Mouse (Mus musculus) T-cell, adult 2 months (primary cell): Measurements from ENCODE around the gene Aldh1l1.

Source experiments
- DNase-seq: peaks from one replicate; pipeline ENCODE4 v3.0.0; 2022; ENCODE audit warnings: low spot score

Gene Aldh1l1

DNA sequence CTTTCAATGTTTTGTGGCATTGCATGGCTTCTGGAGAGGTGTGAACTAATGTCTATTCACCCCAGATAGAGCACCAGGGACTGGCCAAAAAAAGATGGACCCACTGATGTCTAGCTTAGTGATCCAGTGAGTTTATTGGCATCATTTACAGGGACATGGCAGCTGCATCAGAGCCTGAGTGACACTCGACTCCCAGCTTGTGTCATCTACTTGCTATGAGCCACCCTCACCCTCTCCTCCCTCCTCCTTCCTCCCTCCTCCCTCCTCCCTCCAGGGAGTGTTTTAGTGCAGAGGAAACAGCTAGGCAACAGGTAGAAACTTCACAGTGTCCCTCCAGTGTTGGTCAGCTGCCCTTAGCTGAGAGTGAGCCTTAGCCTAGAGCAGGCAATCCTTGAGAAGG is 108.7 kb downstream of the Aldh1l1 start:
- DNase-seq = no peak

DNA sequence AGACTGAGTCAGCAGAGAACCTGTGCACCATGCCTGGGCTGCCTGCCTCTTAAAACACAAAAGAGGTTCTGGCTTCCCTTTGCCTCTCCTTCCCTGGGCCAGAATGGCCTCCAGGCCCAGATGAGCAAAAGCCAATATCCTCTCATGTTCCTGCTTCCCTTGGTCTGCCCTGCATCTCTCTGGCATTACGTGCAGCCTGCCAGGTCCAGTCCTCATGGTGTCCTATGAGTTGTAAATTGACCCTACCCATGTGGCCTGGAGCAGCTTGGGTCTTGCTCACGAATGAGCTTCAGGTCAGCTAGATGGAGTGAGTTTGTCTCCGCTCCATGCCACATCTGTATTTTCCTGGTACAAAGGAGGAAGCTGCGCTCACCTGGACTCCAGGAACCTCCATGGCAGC is 110.8 kb downstream of the Aldh1l1 start:
- DNase-seq = no peak

DNA sequence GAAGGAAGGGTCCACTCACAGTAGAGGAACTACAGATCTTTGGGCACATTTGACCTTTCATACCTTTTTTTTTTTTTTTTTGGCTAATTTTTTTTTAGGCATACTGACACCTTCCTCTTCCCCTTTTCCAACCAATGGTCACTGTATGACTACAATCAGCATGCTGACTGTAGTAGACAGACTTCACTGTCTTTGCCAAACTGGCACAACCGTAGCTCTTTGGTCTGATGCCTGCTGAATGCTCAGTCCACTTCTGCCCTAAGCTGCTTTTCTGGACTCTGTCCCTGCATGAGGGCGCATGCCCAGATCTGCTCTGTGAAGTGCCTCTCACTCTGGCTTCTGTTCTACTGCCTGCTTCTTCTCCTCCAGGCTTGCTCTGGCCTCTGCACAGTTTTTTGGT is 111.4 kb downstream of the Aldh1l1 start:
- no peak for DNase-seq

DNA sequence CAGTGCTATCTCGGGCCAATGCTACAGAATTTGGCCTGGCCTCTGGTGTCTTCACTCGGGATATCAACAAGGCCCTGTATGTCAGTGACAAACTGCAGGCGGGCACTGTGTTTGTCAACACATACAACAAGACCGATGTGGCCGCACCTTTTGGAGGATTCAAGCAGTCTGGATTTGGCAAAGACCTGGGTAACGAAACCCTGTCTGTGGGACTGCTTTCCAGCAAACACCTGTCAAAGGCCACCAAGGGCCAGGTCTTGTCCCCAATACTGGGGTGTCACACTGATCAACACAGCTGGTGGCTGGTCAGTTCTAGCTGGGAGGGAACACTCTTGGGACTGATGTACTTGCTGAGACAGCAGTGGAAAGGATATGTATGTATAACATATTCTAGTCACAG is 112.0 kb downstream of the Aldh1l1 start:
- DNase-seq = no peak

DNA sequence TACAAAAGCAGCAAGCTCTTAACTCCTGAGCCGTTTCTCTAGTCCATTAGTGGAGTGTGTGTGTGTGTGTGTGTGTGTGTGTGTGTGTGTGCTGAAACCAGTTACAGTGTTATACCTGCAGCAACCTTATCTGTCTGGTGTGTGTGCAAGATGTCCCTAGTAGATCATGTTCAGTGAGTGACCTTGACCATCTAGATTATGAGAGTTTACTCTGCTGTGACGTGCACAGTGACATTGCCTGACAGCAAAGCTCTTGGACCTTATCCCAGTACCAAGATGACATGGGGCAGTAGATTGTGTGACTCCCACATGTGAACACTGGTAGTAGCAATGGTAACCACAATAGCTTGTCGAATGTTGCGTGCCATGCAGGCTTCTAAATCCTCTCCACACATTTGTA is 114.1 kb downstream of the Aldh1l1 start:
- DNase-seq = no peak

DNA sequence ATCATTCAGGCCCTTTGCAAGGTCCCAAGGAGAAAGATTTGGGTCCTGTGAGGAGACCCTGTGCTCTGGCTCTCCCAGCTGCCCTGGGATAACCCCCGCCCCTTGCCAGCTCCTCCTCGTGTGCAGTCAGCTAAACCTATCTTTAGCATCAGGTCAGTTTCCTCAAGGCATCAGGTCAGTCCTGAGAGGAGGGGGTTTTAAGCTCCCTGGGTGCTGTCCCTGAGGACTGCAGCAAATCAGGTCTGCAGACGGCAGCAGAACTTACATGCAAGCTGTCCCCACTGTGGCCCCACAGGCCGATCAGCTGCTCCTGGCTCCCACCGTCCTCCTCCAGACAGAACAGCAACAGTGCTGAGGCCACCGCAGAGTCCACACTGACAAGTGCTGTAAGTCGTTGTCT is 115.5 kb downstream of the Aldh1l1 start:
- DNase-seq = no peak

DNA sequence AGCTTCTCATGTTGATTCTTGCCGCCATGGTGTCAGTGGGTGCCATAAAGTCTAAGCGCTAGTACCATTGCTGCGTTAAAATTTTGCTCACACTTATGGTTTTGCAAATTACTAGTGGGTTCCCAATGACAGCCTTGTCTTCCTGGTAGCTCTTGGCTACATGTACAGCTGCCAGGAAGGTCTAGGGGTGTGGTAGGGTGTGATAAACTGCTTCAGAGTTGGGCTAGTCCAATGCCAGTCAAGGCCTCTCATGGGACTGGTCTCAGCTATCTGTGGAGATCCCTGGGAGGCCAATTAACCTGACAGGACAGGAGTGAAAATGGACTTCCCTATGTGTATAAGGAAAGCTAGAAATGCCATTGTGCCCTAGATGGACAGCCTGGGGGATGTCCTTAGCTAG is 116.1 kb downstream of the Aldh1l1 start:
- no peak for DNase-seq

DNA sequence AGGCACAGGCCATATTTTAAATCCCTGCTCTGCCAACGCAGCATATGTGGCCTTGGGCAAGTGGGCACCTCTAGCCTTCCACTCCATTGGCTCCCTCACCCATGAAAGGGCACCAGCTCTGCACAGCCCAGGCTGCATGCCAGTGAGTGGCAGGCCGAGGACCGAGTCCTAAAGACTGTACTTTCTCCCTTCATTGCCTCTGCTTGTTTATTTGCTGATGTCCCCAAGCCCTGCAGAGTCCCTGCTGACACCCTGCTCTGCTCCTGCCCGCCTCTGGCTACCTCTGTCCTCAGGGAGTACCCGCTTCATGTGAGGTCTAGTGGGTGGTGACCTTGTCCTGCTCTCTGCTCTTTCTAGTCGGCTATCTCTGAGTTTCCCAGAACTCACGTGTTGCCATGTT is 116.9 kb downstream of the Aldh1l1 start:
- DNase-seq = no peak

DNA sequence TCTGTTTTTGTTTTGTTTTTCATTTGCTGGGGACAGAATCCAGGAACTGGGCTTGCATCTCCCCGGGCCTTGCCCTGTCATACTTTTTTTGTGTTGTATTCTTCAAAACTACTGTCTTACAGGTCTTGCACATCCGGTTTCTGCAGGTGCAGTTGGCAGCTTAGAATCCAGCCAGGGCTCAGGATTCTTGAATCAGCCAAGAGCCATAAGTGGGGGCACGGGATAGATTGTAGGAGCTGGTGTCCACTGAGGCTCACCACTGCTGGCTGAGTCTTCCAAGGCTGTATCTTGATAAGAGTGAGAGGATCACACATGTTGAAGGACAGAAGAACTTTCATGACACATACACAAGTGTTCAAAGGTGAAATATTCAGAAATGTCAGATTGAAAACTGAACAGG is 117.9 kb downstream of the Aldh1l1 start:
- no peak for DNase-seq

DNA sequence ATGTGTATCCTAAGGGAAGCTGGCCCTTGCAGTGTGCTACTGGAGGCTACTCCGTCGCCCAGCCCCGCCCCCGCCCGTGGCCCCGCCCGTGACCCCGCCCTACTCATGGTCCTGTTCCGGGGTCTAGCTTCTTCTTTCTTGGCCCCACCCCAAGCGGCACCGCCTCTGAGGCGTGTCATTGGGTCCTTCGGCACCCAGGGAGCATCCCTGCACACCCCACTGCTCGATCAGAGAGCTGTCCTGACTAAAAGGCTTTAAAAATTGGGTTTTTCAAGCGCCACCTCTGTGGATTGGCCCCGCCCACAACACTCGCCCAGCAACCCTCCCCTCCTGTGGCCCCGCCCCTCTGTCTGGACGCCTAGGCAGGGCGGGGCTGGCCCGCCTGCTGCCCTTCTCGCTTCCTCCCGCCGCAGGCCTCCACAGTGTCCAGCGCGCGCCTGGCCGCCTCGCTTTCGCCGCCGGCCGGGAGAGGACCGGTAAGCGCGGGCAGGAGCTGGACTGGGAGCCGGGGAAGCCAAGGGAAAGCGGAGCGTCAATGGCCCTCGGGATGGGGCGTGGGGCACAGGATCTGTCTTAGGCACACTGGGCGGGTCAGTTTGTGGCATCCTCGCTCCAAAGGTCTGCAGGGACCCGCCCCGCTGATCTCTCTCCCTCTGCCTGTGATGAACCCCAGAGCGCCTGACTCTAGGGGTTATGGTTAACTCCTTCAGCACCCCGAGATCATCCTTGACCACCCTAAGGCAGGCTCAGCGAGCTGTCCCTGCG is 118.5 kb downstream of the Aldh1l1 start, which contains the start of gene Slc41a3:
Slc41a3 (plus strand) TSS at position 193 of the 765 bp plus-strand sequence.
- DNase-seq = peak; percentile 69

DNA sequence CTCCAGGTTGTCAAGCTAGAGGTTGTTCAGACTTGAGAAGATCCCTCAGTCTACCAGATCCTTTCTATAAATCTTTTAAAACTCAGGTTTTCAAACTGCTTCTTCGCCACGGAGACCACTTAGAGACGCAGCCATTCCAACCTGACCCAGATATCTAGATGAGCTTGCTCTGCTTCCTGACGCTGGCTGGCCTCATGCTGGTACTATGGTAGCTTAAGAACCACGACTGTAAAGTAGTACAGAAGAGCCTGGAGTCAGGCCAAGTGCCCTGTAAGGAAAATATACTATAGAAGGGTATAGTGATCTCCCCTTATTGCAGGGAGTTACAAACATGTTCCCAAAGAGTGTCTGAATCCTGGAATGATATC is 119.1 kb downstream of the Aldh1l1 start:
- DNase-seq = no peak

DNA sequence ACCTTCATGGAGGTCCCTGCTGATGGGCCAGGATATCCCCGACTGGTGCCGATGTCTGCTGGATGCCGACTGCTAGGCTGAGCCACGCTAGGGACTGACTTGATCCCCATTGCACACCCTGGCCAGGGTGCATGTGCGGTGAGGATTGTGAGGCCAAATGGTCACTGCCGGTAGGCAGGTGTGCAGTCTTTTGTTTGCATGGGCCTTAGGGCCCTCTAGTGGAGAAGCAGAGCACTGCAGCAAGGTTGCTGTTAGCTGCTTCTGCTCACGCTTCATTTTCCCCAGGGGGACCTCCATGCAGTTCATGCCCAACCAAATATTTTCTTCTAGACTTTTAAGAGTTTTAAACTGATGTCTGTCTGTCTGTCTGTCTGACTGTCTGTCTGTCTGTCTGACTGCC is 120.3 kb downstream of the Aldh1l1 start:
- peak; percentile 61 for DNase-seq

DNA sequence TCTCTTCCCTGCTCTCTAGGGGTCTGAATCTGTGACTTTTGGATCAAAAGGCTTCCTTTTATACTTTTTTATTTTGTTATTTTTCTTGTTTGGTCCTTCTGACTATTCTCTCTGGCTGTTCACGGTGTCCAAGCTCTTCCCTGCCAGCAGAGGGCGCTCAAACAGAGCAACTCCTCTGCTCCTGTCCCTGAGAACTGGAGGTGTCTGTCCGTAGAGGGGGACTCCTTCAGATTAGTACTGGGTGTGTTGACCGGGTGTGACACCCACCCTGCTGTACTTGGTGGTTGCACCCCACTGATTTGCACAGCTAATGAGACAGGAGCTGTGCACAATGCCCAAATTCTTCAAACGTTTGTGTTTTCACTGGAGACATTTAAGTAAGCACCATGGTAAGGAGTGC is 121.0 kb downstream of the Aldh1l1 start:
- peak; percentile 59 for DNase-seq

DNA sequence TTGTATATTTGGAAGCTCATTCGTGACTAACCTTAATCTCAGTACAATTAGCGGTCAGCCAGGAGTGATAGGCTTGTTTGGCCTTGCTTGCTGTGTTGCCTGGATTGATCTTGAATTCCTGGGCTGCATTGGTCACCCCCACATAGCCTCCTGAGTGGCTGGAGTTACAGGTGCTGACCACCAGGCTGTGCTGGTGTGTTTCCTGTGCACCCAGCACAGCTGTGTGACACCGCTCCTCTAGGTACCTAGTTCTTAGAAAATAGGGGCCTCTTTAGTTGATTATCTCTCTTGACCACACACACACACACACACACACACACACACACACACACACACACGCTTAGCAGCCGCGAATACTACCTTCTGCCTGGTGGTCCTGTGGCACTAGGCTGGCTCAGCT is 122.0 kb downstream of the Aldh1l1 start:
- no peak for DNase-seq

DNA sequence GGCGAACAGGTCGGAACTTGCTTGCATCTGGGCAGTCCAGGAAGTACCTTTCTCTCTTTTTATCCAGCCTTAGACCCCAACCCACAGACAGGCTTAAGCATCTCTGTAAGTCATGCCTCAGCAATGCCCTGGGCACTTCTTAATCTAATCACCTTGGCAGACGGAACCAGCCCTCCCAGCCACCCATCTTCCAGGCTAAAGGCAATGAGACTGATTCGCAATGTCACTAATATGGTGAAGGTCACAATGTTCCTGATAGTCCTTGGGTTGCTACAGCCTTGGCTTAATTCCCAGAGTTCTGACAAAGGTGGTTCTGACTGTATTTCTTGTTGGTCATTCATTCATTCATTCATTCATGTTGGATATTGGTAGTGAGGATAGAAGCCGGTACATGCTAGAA is 124.0 kb downstream of the Aldh1l1 start:
- DNase-seq = no peak

DNA sequence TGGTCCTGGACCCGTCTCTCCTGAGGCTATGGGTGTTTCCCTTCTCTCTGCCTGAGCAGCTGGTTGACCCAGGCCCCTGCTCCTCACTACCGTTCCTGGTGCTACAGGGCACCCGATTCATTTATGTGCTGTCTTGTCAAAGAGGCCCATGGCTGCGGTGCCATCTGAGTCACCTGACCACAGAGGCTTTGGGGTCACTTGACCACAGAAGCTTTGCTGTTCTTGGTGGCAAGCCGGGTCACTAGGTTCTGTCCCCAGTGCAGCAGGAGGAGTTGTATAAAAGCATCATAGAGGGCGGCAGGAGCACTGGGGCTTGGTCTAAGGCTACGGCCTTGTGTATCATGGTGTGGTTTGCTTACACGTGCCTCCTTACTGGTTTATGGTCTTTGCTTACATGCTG is 127.0 kb downstream of the Aldh1l1 start:
- DNase-seq = no peak

DNA sequence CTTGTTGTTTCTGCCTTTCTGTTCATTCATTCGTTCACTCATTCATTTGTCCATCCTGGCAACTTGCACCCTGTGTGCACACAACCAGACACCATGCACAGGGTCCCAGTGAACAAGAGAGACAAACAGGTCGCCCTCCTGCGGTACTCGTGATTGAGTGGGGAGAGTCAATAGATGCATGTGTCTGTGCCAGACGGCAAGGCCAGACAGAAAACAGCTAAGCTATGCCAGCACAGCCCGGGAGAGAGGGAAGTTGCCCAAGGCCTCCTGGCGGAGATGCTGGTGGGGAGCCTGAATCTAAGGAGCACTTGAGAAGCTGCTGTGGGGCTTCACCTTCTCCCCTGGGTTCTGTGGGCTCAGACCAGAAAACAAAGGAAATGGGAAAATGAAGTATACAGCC is 129.1 kb downstream of the Aldh1l1 start:
- DNase-seq = no peak

DNA sequence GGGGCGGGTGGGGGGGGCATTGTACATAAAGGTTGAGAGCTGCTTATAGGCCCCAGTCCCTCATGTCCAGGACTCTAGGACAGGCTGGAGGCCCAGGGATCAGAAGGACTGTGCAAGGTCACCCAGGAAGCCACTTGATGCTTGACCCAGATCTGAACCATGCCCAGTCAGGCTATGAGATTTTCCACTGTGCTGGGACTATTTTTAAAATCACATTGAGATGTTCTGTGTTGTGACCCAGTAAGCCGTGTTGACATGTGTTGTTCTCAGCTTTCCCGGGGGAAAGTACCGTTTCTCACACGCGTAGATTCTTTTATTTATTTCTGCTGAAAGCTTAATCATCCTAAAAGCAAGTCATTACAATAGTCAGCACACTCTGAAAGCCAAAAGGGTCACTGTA is 129.8 kb downstream of the Aldh1l1 start:
- no peak for DNase-seq

DNA sequence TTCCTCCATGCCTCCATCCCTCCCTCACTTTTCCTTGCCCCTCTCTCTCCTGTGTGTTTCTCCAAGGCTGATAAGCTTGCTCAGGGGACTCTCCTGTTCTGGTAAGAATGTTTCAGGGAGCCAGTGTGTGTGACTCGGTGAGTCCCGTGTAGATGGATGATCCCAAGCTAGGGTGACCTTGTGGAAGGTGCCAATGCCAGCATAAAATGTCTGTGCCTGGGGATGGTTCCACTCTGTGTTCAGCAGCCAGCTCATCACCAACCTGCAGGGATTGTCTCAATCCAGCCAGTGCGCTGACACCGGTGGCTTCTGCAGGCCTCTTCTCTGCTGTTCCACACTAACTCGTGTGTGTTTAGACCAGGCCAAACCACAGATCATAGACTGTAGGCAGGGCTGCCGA is 130.3 kb downstream of the Aldh1l1 start:
- DNase-seq = no peak

DNA sequence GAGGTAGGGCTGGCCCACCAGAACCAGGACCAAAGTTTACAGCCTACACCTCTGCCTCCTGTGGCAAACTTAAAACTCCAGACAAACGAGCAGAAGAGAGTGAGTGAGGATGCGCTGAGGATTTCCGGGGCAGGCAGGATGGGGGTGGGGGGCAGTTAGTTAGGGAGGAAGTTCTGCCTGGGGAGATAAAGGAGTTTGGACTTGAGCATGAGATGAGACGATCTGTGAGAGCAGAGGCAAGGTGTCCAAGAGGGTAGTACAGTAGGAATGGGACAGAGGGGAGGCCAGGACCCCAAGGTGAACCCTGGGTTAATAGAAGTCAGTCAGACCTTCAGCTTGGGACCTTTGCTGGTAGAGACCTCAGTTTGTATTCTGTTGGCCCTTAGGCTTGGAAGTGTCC is 132.0 kb downstream of the Aldh1l1 start:
- peak; percentile 54 for DNase-seq

DNA sequence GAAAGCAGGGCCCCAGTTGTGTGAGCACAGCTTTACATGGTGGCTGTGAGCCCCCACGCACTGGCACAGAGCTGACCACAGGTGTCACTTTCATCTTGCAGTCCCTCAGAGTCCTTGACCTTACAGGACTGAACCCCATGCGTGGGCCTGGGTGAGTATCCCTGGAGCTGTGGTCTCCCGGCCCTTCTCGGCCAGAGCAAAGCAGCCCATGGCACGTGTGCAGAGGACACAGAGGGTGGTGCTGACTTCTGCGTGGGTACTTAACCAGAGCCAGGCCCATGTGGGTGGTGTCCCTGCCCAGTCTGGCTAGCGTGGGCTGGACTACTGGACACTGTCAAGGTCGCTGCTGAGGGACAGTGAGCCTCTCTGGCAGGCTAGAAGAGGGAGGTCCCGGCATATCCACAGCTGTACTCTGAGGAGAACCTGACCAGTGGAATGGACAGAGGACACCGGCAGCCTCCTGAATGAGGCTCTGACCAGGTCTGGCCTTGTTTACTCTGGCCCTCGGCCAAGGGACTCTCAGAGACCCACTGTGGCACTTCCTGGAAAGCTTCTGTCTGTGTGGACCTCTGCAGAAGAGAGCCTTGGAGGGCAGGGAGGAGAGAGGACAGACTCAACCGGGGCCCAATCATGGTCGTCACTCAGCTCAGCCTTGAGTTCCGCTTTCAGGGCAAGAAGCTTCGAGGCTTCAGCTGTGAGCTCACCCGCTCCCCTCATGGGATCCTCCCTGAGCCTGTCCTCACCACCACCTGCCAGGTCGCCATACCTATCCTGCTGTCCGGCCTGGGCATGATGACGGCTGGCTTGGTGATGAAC is 132.8 kb downstream of the Aldh1l1 start:
- no peak for DNase-seq

DNA sequence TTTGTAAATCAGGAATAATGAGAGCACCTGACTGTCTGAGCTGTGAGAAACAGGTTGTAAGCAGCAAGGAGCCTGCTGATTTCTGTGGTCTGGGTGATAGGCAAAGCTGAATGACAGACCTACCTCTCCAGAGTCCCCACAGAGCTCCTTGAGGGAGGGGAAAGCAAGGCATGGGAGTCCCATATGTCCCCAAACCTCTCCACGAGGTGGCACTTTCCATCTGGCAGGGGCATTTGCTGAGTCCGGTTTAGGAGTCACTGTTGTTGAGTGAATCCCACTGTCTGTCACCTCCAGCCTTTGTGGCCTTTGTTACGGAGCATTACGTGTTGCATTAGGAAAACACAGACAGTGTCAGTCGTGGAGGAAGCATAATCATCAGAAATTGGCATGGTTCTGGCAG is 133.7 kb downstream of the Aldh1l1 start:
- no peak for DNase-seq

DNA sequence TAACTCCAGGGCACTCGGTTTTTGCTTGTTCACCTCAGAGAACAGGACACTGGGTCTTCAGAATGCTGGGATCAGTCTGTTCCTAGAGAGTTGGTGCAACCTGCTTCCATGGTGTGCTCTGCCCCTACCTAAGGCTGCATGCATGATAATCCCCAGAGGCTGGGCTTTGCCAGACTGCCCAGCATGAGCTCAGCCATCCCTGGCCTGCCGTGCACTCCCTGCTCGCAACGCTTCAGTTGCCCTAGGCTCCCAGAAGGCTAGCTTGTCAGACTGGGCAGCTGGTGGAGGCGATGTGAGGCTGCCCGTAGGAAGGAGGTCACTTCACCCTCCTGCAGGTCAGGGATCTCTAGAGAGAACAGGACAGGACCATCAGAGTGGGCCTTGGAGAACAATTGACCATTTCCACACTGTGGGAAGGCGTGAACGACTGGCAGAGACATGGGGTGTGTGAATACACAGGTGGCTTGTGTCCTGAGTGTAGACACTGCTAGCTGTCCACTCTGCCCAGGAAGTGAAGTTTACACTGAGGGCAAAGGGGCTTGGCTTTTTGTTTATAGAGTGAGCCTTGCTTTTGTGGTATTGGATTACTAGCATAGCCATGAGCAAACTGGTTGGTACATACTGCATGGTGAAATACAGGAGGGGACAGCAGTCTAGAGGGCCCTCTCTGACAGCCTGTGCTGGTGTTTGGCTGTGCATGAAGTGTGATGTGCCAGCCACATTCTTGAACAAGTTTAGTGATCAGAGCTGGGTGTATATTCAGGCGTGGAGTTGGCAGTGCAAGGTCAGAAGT is 134.8 kb downstream of the Aldh1l1 start:
- no peak for DNase-seq
